Mouse (Mus musculus): ENCODE results near the gene Vps25. TPM values are rescaled to one million over a fixed set of nuclear protein-coding genes. Genes with fewer than 3 reads are reported as not detected.

Gene Vps25
- polyA plus RNA-seq, 1 experiment from 2014 or later: 111 TPM

DNA sequence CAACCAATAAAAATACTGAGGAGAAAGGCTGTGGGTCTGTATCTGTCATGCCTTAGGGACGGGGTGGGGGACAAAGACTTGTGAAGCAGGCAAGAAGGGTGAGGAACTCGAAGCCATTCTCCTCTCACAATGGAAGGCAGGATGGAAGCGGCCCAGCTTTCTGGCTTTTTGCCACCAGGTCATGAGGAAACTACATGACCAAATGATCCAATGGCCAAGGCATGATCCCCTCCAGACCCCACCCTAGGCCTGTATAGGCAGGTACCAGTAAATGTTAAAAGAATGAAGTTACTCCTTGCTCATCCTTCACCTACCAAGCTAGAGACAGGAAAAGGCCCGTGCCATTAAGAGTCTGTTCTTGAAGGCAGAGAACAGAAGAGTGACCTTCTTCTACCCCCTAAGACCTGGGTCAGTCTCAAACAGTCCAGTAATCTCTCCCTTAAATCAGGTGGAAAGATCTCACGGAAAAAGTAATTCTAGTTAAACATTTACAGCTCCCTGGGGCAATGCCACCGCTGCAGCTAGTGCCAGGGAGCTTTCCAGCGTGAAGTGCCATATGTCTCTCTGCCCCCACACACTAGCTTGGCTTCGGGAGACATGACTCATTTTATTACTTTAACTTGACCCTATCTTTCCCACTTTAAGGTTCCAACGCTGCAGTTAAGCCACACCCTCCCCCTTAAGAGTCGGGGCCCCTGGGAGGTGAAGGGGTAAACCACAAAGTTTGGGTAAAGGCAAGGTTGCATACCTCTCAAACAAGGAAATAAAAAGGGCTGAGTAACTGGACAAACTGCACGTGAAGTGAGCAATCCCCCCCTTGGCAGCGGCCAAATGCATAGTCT is 24.1 kb downstream of the Vps25 start:
- Histone ChIP-seq H3K9ac (replicated peaks; ENCODE audit: low read length) (peak overlapping the region; percentile 76), H3K9me3 (ENCODE audit: control insufficient read depth, low read length) (no peaks in the 10 kb centered on the region), H3K27me3 (ENCODE audit: control insufficient read depth, insufficient read depth, low read length) (no peaks in the 10 kb centered on the region), H3K27ac (replicated peaks; ENCODE audit: low read depth, low read length) (no peak overlapping the region), H3K36me3 (ENCODE audit: control insufficient read depth, insufficient read depth, low read length) (no peaks in the 10 kb centered on the region), H3K4me2 (ENCODE audit: low read length) (peak overlapping the region; percentile 88), H3K4me3 (replicated peaks; ENCODE audit: low read depth, low read length) (peak overlapping the region; percentile 78), H3K4me1 (ENCODE audit: control insufficient read depth, insufficient read depth, low read length) (peaks cover 22% of the 10 kb centered on the region)
- 81% methylated on average over 12 of the region's 12 CpGs for WGBS
- ATAC-seq (ENCODE audit: low FRiP score, low TSS enrichment) (no peak), DNase-seq (no peak)

DNA sequence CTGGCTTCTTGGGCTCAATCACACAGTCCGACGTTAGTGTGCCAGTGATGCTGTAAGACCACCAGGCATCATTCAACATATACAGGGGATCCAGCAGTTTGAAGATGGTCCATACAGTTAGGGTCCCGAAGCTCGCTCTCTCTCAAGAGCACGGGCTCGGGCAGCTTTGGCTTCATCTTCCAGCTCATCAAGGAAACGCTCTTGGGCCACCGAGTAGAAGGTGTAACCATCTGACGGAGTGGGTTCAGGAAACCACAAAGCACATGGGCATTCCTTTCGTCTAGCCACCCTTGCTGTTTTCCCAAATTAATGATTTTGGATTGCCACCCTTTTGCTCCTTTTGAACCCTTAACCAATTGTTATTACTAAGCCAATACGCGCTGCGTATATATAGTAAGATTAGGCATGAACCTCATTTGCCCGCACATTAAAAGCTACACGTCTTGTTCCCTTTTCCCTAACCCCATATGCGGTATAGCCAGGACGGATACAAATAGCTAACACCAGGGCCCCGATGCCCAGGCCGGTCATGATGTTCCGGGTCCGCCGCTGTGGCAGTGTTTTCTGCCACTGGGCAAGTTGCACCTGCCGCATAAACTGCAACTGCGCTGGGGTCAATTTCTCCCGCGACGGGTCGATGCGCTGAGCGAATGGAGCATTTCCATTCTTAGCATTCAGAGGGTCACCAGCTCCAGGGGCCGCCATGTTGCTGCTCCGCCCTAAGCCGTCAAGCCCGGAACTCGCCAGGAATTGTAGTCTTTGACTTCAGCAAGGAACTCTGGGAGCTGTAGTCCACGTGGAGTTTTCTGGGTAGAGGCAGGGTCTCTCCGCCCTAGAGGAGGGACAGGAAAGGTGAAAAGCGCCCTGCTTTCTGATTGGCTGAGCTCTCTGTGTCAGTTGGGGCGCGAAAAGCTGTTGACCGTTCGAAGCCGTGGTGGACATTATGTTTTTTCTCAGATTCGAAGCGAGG is 25.0 kb downstream of the Vps25 start, which contains the start of the genes Cntd1 and Coa3:
TSS of gene Cntd1 (plus strand) at position 790 of the 970 bp plus-strand sequence.
TSS of gene Coa3 (minus strand) at position 892 of the 970 bp plus-strand sequence.
- DNase-seq: peak; percentile 96
- Histone ChIP-seq H3K27me3 (ENCODE audit: control insufficient read depth, insufficient read depth, low read length) (no peaks in the 10 kb centered on the region), H3K9ac (replicated peaks; ENCODE audit: low read length) (peak within 1 kb of the TSS; percentile 76), H3K36me3 (ENCODE audit: control insufficient read depth, insufficient read depth, low read length) (no peaks in the 10 kb centered on the region), H3K9me3 (ENCODE audit: control insufficient read depth, low read length) (no peaks in the 10 kb centered on the region), H3K4me2 (ENCODE audit: low read length) (peak within 1 kb of the TSS; percentile 88), H3K4me1 (ENCODE audit: control insufficient read depth, insufficient read depth, low read length) (peaks cover 22% of the 10 kb centered on the region), H3K27ac (replicated peaks; ENCODE audit: low read depth, low read length) (peak within 1 kb of the TSS; percentile 61; the same call in 1 of the 2 replicates), H3K4me3 (replicated peaks; ENCODE audit: low read depth, low read length) (peak within 1 kb of the TSS; percentile 78)
- WGBS: 11% methylated on average over 45 of the region's 45 CpGs
- ATAC-seq (ENCODE audit: low FRiP score, low TSS enrichment): peak; percentile 92

GRCm38 (mm10) chr11:101279193-101279569 is 25.7 kb downstream of the Vps25 start:
- Histone ChIP-seq H3K36me3 (ENCODE audit: control insufficient read depth, insufficient read depth, low read length) (no peaks in the 10 kb centered on the region), H3K9ac (replicated peaks; ENCODE audit: low read length) (no peak overlapping the region)
- DNase-seq: no peak

GRCm38 (mm10) chr11:101280837-101281236 is 27.3 kb downstream of the Vps25 start:
- Histone ChIP-seq H3K9ac (replicated peaks; ENCODE audit: low read length) (no peak overlapping the region), H3K4me1 (ENCODE audit: control insufficient read depth, insufficient read depth, low read length) (peaks cover 22% of the 10 kb centered on the region), H3K27me3 (ENCODE audit: control insufficient read depth, insufficient read depth, low read length) (no peaks in the 10 kb centered on the region), H3K9me3 (ENCODE audit: control insufficient read depth, low read length) (no peaks in the 10 kb centered on the region), H3K4me2 (ENCODE audit: low read length) (no peak overlapping the region), H3K4me3 (replicated peaks; ENCODE audit: low read depth, low read length) (no peak overlapping the region), H3K36me3 (ENCODE audit: control insufficient read depth, insufficient read depth, low read length) (peaks cover 3% of the 10 kb centered on the region; the same call in 1 of the 2 replicates), H3K27ac (replicated peaks; ENCODE audit: low read depth, low read length) (no peak overlapping the region)
- no peak for DNase-seq
- 46% methylated on average over 7 of the region's 7 CpGs for WGBS
- no peak for ATAC-seq (ENCODE audit: low FRiP score, low TSS enrichment)

More at GRCm38 (mm10) chr11:101279193-101279569, 25.7 kb downstream of the Vps25 start:
- peaks cover 22% of the 10 kb centered on the region for H3K4me1 ChIP-seq (ENCODE audit: control insufficient read depth, insufficient read depth, low read length)
- 53% methylated on average over 14 of the region's 14 CpGs for WGBS
- H3K9me3 ChIP-seq (ENCODE audit: control insufficient read depth, low read length): no peaks in the 10 kb centered on the region
- H3K4me3 ChIP-seq (replicated peaks; ENCODE audit: low read depth, low read length): peak overlapping the region; percentile 78
- no peak overlapping the region for H3K27ac ChIP-seq (replicated peaks; ENCODE audit: low read depth, low read length)
- no peaks in the 10 kb centered on the region for H3K27me3 ChIP-seq (ENCODE audit: control insufficient read depth, insufficient read depth, low read length)
- H3K4me2 ChIP-seq (ENCODE audit: low read length): peak overlapping the region; percentile 88
- ATAC-seq (ENCODE audit: low FRiP score, low TSS enrichment): peak; percentile 6; the same call in 1 of the 2 replicates

GRCm38 (mm10) chr11:101282896-101283295 is 29.4 kb downstream of the Vps25 start:
- Histone ChIP-seq H3K36me3 (ENCODE audit: control insufficient read depth, insufficient read depth, low read length) (peaks cover 17% of the 10 kb centered on the region), H3K4me1 (ENCODE audit: control insufficient read depth, insufficient read depth, low read length) (peaks cover 7% of the 10 kb centered on the region), H3K27ac (replicated peaks; ENCODE audit: low read depth, low read length) (no peak overlapping the region), H3K4me2 (ENCODE audit: low read length) (no peak overlapping the region), H3K9ac (replicated peaks; ENCODE audit: low read length) (no peak overlapping the region), H3K27me3 (ENCODE audit: control insufficient read depth, insufficient read depth, low read length) (no peaks in the 10 kb centered on the region), H3K4me3 (replicated peaks; ENCODE audit: low read depth, low read length) (no peak overlapping the region), H3K9me3 (ENCODE audit: control insufficient read depth, low read length) (no peaks in the 10 kb centered on the region)
- 39% methylated on average over 5 of the region's 5 CpGs for WGBS
- no peak for ATAC-seq (ENCODE audit: low FRiP score, low TSS enrichment)
- peak; percentile 2 for DNase-seq

GRCm38 (mm10) chr11:101283805-101284204 is 30.3 kb downstream of the Vps25 start:
- DNase-seq (no peak), ATAC-seq (ENCODE audit: low FRiP score, low TSS enrichment) (no peak)
- no peak overlapping the region for H3K4me2 ChIP-seq (ENCODE audit: low read length)
- no peak overlapping the region for H3K9ac ChIP-seq (replicated peaks; ENCODE audit: low read length)
- H3K4me3 ChIP-seq (replicated peaks; ENCODE audit: low read depth, low read length): no peak overlapping the region
- H3K27ac ChIP-seq (replicated peaks; ENCODE audit: low read depth, low read length): no peak overlapping the region
- no peaks in the 10 kb centered on the region for H3K27me3 ChIP-seq (ENCODE audit: control insufficient read depth, insufficient read depth, low read length)
- peaks cover 25% of the 10 kb centered on the region for H3K36me3 ChIP-seq (ENCODE audit: control insufficient read depth, insufficient read depth, low read length)
- peaks cover 3% of the 10 kb centered on the region; the same call in 1 of the 2 replicates for H3K4me1 ChIP-seq (ENCODE audit: control insufficient read depth, insufficient read depth, low read length)
- H3K9me3 ChIP-seq (ENCODE audit: control insufficient read depth, low read length): no peaks in the 10 kb centered on the region
- 74% methylated on average over 4 of the region's 4 CpGs for WGBS

DNA sequence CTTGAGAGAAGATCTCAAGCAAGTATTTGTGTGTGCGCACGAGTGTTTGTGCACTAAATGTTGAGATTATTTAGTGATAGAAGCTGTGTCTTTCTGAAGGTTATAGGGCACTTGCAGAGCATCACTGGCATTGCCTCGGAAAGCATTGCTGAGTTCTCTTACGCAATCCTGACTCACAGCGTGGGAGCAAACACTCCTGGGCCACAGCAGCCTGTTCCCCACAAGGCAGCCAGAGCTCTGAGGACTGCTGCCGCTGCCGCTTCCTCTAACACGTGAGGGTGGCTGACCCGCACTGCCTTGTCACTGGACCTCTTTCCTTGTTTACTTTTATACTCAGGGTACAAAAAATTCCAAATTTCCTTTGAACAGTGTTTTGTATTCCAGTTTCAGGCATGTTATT is 33.8 kb downstream of the Vps25 start:
- H3K4me3 ChIP-seq (replicated peaks; ENCODE audit: low read depth, low read length): no peak overlapping the region
- no peaks in the 10 kb centered on the region for H3K4me1 ChIP-seq (ENCODE audit: control insufficient read depth, insufficient read depth, low read length)
- DNase-seq: no peak
- no peak overlapping the region for H3K9ac ChIP-seq (replicated peaks; ENCODE audit: low read length)
- H3K27me3 ChIP-seq (ENCODE audit: control insufficient read depth, insufficient read depth, low read length): no peaks in the 10 kb centered on the region
- H3K27ac ChIP-seq (replicated peaks; ENCODE audit: low read depth, low read length): no peak overlapping the region
- H3K4me2 ChIP-seq (ENCODE audit: low read length): no peak overlapping the region
- H3K36me3 ChIP-seq (ENCODE audit: control insufficient read depth, insufficient read depth, low read length): peaks cover 60% of the 10 kb centered on the region
- WGBS: 92% methylated on average over 9 of the region's 9 CpGs
- ATAC-seq (ENCODE audit: low FRiP score, low TSS enrichment): no peak
- H3K9me3 ChIP-seq (ENCODE audit: control insufficient read depth, low read length): no peaks in the 10 kb centered on the region

DNA sequence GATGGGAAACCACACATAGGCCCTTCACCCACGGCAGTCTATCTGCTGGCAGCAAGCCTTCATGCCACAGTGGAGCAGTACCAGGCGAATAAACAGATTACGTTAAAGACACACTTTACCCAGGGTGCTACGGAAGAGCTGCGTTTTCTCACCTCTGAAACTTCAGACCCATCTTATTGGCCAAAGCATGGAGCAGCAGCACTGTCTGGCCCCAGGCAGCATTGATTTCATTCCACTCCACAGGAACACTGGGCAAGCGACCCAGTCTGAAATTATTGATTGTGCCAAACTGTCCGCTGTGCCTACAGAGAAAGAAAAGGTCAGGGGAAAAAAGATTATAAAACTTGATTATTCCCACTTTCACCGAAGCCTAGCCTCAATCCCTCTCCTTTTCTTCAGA is 37.7 kb downstream of the Vps25 start:
- 95% methylated on average over 8 of the region's 8 CpGs for WGBS
- no peak for ATAC-seq (ENCODE audit: low FRiP score, low TSS enrichment)
- H3K36me3 ChIP-seq (ENCODE audit: control insufficient read depth, insufficient read depth, low read length): peaks cover 88% of the 10 kb centered on the region

More for the DNA sequence above, 37.7 kb downstream of the Vps25 start:
- no peaks in the 10 kb centered on the region for H3K27me3 ChIP-seq (ENCODE audit: control insufficient read depth, insufficient read depth, low read length)
- no peak overlapping the region for H3K27ac ChIP-seq (replicated peaks; ENCODE audit: low read depth, low read length)
- H3K4me1 ChIP-seq (ENCODE audit: control insufficient read depth, insufficient read depth, low read length): no peaks in the 10 kb centered on the region
- H3K9ac ChIP-seq (replicated peaks; ENCODE audit: low read length): no peak overlapping the region
- H3K4me3 ChIP-seq (replicated peaks; ENCODE audit: low read depth, low read length): no peak overlapping the region
- H3K4me2 ChIP-seq (ENCODE audit: low read length): no peak overlapping the region
- H3K9me3 ChIP-seq (ENCODE audit: control insufficient read depth, low read length): no peaks in the 10 kb centered on the region
- DNase-seq: no peak
